Mouse (Mus musculus) c-Kit-positive CD71-negative TER-119-negative erythroid progenitor cells, embryonic 14.5 days (primary cell): Measurements from ENCODE around the gene Pabpn1l.
"Not testable (repeated sequence)": the region's sequence is repeated elsewhere in the genome, so short reads cannot be mapped to it uniquely, and the experiment has no call there.

Experiments
- DNase-seq: peaks from one replicate; pipeline ENCODE4 v3.0.0-alpha.2; 2013; ENCODE audit warnings: low read depth

The Pabpn1l gene

DNA sequence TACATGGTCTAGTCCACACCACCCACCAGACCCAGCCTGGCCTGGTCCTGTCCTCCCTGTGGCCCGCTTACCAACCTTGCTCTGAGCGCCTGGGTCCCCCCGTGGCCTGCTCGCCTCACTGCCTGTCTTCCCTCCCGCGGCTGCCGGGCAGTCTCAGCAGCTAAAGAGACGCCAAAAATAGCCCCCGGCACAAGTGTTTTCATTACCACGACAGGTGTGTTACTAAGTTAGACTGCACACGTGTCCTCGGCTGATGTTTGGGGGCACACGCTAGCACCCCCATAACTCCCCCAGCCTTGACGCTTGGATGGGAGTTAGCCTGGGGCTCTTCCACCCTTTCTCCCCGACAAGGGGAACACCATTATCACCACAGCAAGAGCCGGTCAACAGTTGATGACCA is 23.8 kb upstream of the Pabpn1l start:
- no peak for DNase-seq

GRCm38 (mm10) chr8:122644175-122644954 is 21.8 kb upstream of the Pabpn1l start:
- no peak for DNase-seq

- DNase-seq = no peak
These were observed 19.5 kb upstream of the Pabpn1l start for GRCm38 (mm10) chr8:122642071-122642470.

DNA sequence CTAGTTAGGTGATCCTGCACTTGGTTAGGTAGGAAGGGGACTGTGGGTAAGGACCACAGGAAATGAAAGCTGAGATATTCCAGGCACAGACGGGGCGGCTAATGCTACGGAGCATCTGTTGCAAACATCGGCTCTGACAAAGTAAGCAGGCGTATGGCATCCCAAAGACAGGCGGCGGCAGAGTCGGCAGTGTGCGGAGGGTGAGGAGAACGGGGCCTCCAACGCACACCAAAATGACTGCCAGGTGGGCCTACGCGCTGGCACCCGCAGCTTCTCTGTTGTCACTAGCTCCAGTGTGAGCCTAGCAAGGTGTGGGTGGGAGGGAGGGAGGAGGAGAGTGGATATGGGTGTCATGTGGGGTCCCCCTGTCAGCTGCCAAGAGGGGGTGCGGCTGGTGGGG is 18.9 kb upstream of the Pabpn1l start:
- DNase-seq = no peak

- no peak for DNase-seq
These were observed 18.3 kb upstream of the Pabpn1l start for GRCm38 (mm10) chr8:122640825-122641224.

- DNase-seq = no peak
These were observed 17.1 kb upstream of the Pabpn1l start for GRCm38 (mm10) chr8:122639521-122640248.

GRCm38 (mm10) chr8:122638601-122639000 is 16.1 kb upstream of the Pabpn1l start:
- DNase-seq = no peak

DNA sequence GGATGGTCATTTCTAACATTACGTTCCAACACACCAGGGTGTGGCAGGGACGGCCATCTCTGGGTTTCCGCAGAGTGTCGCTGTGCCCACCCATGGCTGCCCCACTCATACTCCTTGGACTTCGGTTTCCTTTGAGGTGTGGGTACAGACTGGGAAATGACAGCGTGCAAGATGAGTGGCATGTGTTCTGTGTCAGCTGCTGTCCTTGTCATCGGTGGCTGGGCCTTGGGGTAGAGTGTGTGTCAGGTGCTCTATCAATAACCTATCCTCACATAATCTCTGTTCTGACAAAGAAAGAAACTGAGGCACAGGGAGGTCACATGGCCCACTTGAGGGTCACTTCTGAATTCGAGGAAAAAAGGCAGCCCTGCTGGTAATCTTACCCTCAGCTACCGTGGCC is 14.7 kb upstream of the Pabpn1l start:
- DNase-seq = no peak

DNA sequence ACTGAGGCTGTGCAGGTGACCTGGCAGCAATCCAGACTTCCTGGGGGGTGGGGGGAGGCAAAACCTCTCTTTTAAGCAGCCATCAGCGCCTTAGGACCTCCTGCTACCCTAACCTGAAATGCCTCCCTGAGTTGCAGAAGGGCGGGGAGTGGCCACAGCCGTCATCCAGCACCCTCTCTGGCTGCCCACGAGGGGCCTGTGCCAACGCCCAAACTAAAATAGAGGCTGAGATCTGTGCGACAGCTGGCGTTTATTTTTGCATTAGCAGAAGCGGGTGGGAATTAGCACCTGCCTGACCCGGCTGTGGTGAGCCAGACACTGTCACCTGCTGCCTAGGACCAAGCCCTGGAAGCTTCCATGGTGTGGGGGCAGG is 14.2 kb upstream of the Pabpn1l start:
- no peak for DNase-seq

DNA sequence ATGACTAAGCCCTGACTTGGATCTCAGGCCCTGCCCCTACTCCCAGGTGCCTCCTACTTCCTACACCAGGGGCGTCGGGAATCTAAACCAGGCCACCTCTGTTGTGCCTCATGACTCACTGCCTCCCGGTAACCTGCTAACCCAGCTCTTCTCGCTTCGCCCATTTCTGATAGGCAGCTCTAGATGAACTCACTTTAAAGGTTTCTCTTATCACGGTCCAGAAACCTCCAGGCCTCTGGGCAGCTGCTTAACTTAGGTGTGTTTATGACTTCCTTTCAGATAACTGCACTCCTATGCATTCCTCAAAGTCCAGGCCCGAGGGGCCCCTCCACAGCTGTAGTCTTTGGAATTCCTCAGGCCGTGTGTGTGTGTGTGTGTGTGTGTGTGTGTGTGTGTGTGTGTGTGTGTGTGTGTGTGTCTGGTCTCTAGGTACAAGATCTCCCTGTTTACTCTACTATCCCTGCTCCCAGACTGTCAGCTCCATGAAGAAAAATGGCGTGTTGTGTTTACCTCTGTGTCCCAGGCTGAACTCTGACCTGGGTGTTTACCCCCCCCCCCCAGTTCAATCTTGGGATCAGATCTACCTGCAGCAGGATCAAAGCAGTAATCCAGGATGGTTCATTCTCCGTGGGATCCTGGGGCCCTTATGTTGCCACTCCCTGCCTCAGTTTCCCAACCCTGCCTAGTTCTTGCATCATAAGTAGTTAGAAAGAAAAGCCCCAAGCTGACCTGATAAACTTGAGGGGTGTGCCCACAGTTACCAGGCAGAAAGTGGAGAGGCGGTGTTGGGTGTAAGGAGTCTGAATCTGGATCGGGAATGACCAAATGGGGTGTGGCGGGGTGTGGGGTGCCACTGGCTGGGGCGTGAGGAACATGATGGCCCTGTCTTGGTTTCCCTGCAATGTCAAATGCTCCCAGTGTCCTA is 13.6 kb upstream of the Pabpn1l start:
- DNase-seq = no peak

DNA sequence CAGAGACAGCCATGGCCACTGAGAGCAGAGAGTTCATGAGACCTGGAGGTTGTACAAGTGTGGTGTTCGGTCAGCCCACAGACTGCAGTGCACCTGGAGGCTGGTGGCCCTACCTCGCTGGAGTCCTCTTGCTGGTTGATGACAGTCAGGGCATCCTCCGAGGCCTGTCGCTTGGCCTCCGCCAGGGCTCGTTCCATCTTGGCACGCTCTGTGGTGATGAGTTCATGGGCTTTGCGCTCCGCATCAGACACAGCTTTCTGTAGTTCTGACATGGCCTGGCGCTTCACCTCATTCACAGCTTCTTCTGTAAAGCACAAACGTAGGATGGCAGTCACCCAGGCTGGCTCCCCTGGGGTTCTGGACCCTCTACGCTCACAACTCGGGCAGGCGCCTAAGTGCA is 10.7 kb upstream of the Pabpn1l start:
- no peak for DNase-seq

DNA sequence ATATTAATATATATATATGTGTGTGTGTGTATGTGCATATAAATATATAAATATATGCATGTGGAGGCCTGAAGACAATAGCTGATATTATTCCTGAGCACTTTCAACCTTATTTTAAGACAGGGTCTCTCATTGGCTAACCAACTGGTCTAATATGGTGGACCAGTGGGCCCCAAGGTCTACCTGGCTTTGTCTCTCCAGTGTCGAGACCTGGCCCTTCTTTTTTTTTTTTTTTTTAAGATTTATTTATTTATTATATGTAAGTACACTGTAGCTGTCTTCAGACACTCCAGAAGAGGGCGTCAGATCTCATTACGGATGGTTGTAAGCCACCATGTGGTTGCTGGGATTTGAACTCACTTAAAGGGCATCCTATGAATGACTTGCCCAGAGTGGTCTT is 9.6 kb upstream of the Pabpn1l start:
- DNase-seq = not testable (repeated sequence)

DNA sequence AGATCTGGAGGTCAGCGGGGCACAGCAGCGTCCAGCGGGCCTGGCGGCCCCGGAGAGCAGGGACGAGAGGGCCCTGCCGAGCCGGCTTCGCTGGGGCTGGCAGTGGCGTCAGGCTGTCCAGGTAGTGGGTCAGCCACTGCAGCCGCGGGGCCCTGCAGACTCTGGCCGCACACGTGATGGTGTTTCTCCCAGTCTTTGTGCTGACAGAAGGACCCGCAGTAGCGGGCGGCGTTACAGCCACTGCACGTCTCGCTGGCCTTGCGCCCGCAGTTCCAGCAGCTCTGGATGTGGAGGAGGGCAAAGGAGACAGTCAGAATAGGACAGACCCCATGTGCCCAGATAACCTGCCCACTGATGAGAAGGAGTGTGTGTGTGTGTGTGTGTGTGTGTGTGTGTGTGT is 8.2 kb upstream of the Pabpn1l start:
- no peak for DNase-seq

GRCm38 (mm10) chr8:122629388-122629787 is 6.8 kb upstream of the Pabpn1l start:
- DNase-seq = no peak

- DNase-seq = no peak
These were observed 4.4 kb upstream of the Pabpn1l start for GRCm38 (mm10) chr8:122626896-122627295.

- no peak for DNase-seq
These were observed 3.3 kb upstream of the Pabpn1l start for GRCm38 (mm10) chr8:122625811-122626210.

DNA sequence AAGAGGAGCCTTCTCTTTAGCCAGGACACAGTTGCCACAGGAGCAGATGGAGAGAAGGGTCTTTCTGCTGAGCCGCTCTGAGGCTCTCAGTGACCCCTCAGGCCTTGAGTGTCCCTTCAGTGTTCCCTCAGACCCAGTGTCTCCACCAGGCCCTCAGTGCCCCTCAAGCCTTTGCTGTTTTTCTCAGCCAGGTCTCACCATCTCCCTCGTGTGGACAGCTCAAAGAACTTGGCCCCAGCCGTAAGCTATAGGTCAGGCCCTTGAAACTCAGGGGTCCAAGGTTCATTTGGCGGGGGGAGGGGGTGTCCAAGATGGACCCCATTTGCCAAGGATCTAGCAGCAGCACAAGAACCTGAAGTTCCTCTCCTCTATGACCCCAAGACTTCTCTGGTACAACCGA is 2.1 kb upstream of the Pabpn1l start:
- no peak for DNase-seq

DNA sequence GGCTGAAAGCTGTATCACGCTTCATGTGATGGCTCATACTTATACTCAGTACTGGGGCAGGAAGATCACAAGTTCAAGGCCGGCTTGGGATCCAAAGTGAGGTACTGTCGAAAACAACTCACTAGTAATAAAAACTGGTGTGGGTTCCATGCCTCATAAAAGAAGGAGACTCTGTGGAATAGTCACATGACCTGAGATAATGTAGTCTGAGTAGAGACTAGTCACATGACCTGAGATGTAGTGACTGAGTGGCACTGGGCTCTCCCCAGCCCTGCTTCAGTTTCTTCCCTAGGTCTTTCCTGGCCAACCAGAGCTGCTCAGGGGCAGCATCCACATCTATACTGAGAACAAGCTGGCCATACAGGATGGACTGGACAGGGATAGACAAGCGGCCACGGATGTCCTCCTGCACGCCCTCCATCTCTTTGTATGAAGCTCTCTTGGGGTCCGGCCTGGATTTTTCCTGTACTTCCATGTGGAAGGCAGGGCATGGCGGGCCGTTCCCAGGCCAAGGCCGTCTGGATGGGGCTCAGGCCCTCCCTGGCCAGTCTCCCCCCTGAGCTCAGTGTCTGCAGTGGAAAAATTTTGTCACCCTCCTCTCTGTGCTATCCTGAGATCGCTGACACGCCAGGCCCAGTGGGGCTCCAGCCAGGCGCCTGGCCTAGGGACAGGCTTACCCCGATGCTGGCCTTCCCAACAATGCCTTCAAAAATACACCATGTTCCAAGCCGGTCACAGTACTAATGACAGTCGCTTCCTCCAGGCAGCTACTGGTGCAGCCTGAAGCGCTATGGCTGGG is 1.5 kb upstream of the Pabpn1l start:
- no peak for DNase-seq

DNA sequence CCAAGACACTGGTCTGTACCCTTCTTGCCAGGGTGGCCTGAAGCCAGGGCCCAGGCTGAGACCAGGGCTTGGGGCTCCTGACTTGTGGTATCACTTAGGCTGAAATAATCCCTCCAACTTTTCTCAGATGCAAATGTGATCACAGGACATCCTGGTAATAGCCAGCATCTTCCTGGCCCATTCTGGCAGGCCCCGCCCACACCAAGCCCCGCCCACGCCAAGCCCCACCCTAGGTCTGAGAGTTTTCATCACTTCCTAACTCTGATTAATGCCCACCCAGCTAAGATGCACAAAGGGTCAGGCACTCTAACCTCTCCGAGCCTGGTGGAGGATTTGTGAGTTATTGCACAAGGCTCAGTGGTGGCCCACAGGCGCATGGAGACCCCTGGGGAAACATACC is 2.1 kb downstream of the Pabpn1l start:
- DNase-seq = no peak

DNA sequence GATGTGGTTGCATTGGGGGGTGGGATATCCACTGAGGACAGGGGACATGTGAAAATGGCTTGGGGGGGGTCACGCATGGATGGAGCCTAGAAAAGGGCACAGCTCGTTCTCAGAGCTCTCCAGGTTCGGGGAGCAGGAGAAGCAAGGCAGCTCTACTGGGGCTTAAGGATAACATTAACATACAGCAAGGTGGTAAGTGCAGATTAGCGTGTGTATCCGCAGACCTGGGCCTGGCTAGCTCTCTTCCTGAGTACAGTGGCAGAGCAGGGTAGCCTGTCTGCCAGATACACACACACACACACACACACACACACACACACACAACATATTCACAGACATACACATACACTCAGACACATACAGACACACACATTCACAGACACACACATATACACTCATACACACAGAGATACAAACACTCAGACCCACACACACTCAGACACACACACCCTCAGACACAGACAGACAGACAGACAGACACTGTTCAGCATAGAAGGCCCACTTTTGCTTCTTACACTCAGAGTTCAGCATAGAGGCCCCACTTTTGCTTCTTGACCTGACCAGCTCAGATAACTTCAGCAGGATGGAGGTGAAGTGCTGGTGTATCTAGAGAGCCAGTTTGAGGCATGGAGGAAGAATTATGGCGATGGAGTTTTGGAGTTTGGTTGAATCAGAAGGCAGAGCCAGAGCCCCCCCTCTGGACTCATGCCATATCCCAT is 3.7 kb downstream of the Pabpn1l start:
- no peak for DNase-seq

- peak; percentile 73 for DNase-seq
These were observed 4.5 kb downstream of the Pabpn1l start for GRCm38 (mm10) chr8:122617947-122618546.
